Mouse (Mus musculus) neural tube, embryonic 13.5 days (tissue): ENCODE measurements at regions not wholly inside any gene's neighbourhood (a gene's known extent, or its start where the extent isn't known, plus 50 kb on each side); places are given as distances from the start of the nearest gene placed in this dataset.

Source experiments
- ATAC-seq: fragments of 200-750 bp; cut with Nextera tagmentation; 2 replicates; pipeline ENCODE4 v1.8.0; 2017; ENCODE audit warnings: low read depth, mild to moderate bottlenecking, moderate TSS enrichment, moderate library complexity
- H3K27ac ChIP-seq: fragments of 300-500 bp; sonication (generic); replicated peaks from 2 replicates; pipeline ENCODE4 v1.5.1; 2015; ENCODE audit warnings: moderate library complexity, mild to moderate bottlenecking, inconsistent platforms
- H3K27me3 ChIP-seq: fragments of 300-500 bp; sonication (generic); 2 replicates; pipeline ENCODE4 v1.6.1; 2015; ENCODE audit warnings: mild to moderate bottlenecking, inconsistent platforms
- H3K36me3 ChIP-seq: fragments of 300-500 bp; sonication (generic); 2 replicates; pipeline ENCODE4 v1.6.1; 2015; ENCODE audit warnings: mild to moderate bottlenecking, inconsistent platforms
- H3K4me1 ChIP-seq: fragments of 300-500 bp; sonication (generic); replicated peaks from 2 replicates; pipeline ENCODE4 v1.6.1; 2015; ENCODE audit warnings: inconsistent platforms
- H3K4me2 ChIP-seq: fragments of 300-500 bp; sonication (generic); 2 replicates; pipeline ENCODE4 v1.6.1; 2015; ENCODE audit warnings: inconsistent platforms, mild to moderate bottlenecking, moderate library complexity
- H3K4me3 ChIP-seq: fragments of 300-500 bp; sonication (generic); 2 replicates; pipeline ENCODE4 v1.5.1; 2015; ENCODE audit warnings: mild to moderate bottlenecking, inconsistent platforms
- H3K9ac ChIP-seq: fragments of 300-500 bp; sonication (generic); 2 replicates; pipeline ENCODE4 v1.6.1; 2015; ENCODE audit warnings: moderate library complexity, mild to moderate bottlenecking, inconsistent platforms
- H3K9me3 ChIP-seq: fragments of 300-500 bp; sonication (generic); 2 replicates; pipeline ENCODE4 v1.6.1; 2016; ENCODE audit warnings: inconsistent platforms
- WGBS: fragments of 180-500 bp; shearing (Covaris S2); methylation state at CpG from one replicate; pipeline ENCODE4 v1.1.7; 2015; 5-methylcytosine and 5-hydroxymethylcytosine counted together

GRCm38 (mm10) chr17:3962176-3962575, 266.1 kb upstream of the Nox3 start:
- no peaks in the 10 kb centered on the region for H3K27me3 ChIP-seq
- no peak overlapping the region for H3K9ac ChIP-seq
- no peak for ATAC-seq
- no peak overlapping the region for H3K27ac ChIP-seq
- H3K36me3 ChIP-seq, result no peaks in the 10 kb centered on the region
- no peaks in the 10 kb centered on the region for H3K9me3 ChIP-seq
- no peak overlapping the region for H3K4me2 ChIP-seq
- H3K4me1 ChIP-seq, result no peaks in the 10 kb centered on the region
- no peak overlapping the region for H3K4me3 ChIP-seq
- WGBS, result 58% methylated on average over 3 of the region's 3 CpGs

DNA sequence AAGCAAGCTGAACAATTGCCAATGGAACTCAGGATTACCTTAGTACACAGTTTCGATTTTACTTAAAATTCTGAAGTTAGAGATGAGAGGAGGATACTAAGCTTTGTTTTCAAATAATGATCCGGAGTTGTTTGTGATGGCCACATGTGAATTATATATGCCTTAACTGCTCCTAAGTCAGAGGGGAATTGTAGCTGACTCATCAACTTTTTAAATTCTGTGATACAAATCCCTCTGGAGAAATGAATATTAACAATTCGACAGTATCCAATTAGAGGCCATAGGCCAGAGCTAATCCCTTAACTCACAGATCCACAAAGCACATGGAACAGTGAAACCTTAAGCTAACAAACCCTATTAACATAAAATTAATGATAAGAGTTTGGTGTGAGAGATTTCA, 250.5 kb upstream of the Nox3 start:
- ATAC-seq, result no peak
- WGBS, result 87% methylated on average over 3 of the region's 3 CpGs
- H3K4me3 ChIP-seq, result no peak overlapping the region
- no peaks in the 10 kb centered on the region for H3K4me1 ChIP-seq
- no peaks in the 10 kb centered on the region for H3K27me3 ChIP-seq
- H3K27ac ChIP-seq, result no peak overlapping the region
- H3K9me3 ChIP-seq, result no peaks in the 10 kb centered on the region
- no peak overlapping the region for H3K4me2 ChIP-seq
- no peaks in the 10 kb centered on the region for H3K36me3 ChIP-seq
- H3K9ac ChIP-seq, result no peak overlapping the region

DNA sequence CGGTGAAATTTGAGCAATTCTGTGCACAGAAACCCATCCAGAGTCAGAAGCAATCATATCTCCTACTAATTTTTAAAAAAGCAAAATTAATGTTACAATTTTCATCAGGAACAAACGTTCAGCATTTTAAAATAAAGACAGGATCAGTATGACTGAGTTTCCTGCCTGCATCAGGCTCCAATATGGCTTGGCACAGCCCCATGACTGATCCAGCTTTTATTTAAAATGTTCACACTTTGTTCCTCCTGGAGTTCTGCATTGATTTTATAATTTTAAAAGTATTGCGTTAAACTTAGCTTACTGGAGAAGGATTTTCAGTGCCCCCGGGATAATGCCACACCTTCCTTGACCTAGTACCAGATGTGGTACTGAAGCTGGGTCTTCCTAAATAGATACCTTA, 240.3 kb upstream of the Nox3 start:
- WGBS, result 84% methylated on average over 4 of the region's 4 CpGs
- no peak overlapping the region for H3K27ac ChIP-seq
- no peaks in the 10 kb centered on the region for H3K36me3 ChIP-seq
- H3K27me3 ChIP-seq, result no peaks in the 10 kb centered on the region
- no peak overlapping the region for H3K9ac ChIP-seq
- peaks cover 9% of the 10 kb centered on the region for H3K4me1 ChIP-seq
- no peaks in the 10 kb centered on the region for H3K9me3 ChIP-seq
- no peak overlapping the region for H3K4me2 ChIP-seq
- H3K4me3 ChIP-seq, result no peak overlapping the region
- no peak for ATAC-seq

- WGBS, result 18% methylated on average over 4 of the region's 4 CpGs
- Histone ChIP-seq H3K9ac (no peak overlapping the region), H3K4me2 (no peak overlapping the region), H3K4me1 (peaks cover 9% of the 10 kb centered on the region), H3K27ac (no peak overlapping the region; the same call in 1 of the 2 replicates), H3K27me3 (no peaks in the 10 kb centered on the region), H3K9me3 (no peaks in the 10 kb centered on the region), H3K36me3 (no peaks in the 10 kb centered on the region), H3K4me3 (no peak overlapping the region)
- no peak for ATAC-seq
Observed at GRCm38 (mm10) chr17:3933208-3933607, 237.1 kb upstream of the Nox3 start.

- WGBS, result 65% methylated on average over 5 of the region's 5 CpGs
- H3K4me3 ChIP-seq, result no peak overlapping the region
- no peaks in the 10 kb centered on the region for H3K27me3 ChIP-seq
- no peak overlapping the region for H3K27ac ChIP-seq
- no peaks in the 10 kb centered on the region for H3K36me3 ChIP-seq
- peaks cover 9% of the 10 kb centered on the region for H3K4me1 ChIP-seq
- H3K4me2 ChIP-seq, result no peak overlapping the region
- H3K9me3 ChIP-seq, result no peaks in the 10 kb centered on the region
- no peak overlapping the region for H3K9ac ChIP-seq
- no peak for ATAC-seq
Observed at GRCm38 (mm10) chr17:3932071-3932470, 236.0 kb upstream of the Nox3 start.

DNA sequence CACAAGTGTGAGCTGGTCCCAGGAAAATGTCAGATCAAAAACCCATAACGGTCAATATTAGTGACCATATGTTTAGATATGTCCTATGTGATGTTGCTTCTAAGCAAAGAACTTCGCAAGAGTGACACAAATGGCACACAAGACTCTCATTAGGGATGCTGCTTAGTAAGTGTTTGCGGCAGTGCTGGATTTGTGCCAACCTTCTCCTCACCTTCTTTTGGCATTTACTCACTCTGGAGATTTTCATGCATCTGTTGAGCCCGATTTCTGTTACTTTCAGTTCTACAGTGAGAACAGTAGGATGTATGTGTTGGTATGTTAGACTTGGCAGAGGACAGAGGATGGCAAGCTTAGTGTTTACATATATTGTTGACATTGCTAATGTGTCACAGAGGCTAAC, 231.0 kb upstream of the Nox3 start:
- Histone ChIP-seq H3K36me3 (no peaks in the 10 kb centered on the region), H3K27me3 (no peaks in the 10 kb centered on the region), H3K4me1 (no peaks in the 10 kb centered on the region), H3K9me3 (no peaks in the 10 kb centered on the region), H3K9ac (no peak overlapping the region), H3K4me2 (no peak overlapping the region), H3K27ac (no peak overlapping the region), H3K4me3 (no peak overlapping the region)
- WGBS, result 75% methylated on average over 4 of the region's 4 CpGs
- ATAC-seq, result no peak

DNA sequence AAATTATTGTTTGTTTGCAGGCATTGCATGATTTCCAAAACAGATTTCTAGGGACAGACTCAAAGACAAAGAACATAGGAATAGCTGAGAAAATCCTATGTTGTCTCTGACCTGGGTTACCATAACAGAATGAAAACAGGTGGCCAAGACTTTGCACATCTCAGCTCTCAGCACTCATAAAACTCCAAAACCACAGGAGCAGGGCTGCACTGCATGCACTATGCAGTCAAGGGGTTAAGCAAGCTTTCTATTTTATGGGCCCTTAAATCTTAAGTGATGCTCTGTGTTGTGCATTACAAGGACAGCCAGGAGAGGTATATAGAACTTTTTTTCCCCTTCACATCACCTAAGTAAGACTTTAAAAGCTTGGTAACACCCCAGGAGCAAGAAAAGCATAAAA, 224.2 kb upstream of the Nox3 start:
- no peaks in the 10 kb centered on the region for H3K36me3 ChIP-seq
- no peaks in the 10 kb centered on the region for H3K27me3 ChIP-seq
- H3K9ac ChIP-seq, result no peak overlapping the region
- no peaks in the 10 kb centered on the region for H3K9me3 ChIP-seq
- no peak overlapping the region for H3K4me2 ChIP-seq
- no peaks in the 10 kb centered on the region for H3K4me1 ChIP-seq
- no peak overlapping the region for H3K27ac ChIP-seq
- no peak for ATAC-seq
- H3K4me3 ChIP-seq, result no peak overlapping the region

GRCm38 (mm10) chr17:3892826-3893225, 196.8 kb upstream of the Nox3 start:
- no peaks in the 10 kb centered on the region for H3K27me3 ChIP-seq
- H3K9me3 ChIP-seq, result no peaks in the 10 kb centered on the region
- H3K4me2 ChIP-seq, result no peak overlapping the region
- ATAC-seq, result no peak
- no peaks in the 10 kb centered on the region for H3K4me1 ChIP-seq
- no peaks in the 10 kb centered on the region for H3K36me3 ChIP-seq
- H3K9ac ChIP-seq, result no peak overlapping the region
- WGBS, result 82% methylated on average over 3 of the region's 3 CpGs
- no peak overlapping the region for H3K4me3 ChIP-seq
- H3K27ac ChIP-seq, result no peak overlapping the region

GRCm38 (mm10) chr17:3883146-3883545, 187.1 kb upstream of the Nox3 start:
- 8% methylated on average over 1 of the region's 1 CpGs for WGBS
- Histone ChIP-seq H3K9ac (no peak overlapping the region), H3K27ac (no peak overlapping the region), H3K36me3 (no peaks in the 10 kb centered on the region), H3K9me3 (no peaks in the 10 kb centered on the region), H3K4me3 (no peak overlapping the region), H3K27me3 (no peaks in the 10 kb centered on the region), H3K4me1 (no peaks in the 10 kb centered on the region), H3K4me2 (no peak overlapping the region)
- no peak for ATAC-seq

GRCm38 (mm10) chr17:3879075-3879474, 183.0 kb upstream of the Nox3 start:
- Histone ChIP-seq H3K27ac (no peak overlapping the region), H3K4me1 (no peaks in the 10 kb centered on the region), H3K9ac (no peak overlapping the region), H3K9me3 (0 out of 2 replicates have a peak, but pooled peaks cover 8% of the 10 kb centered on the region), H3K36me3 (no peaks in the 10 kb centered on the region), H3K27me3 (no peaks in the 10 kb centered on the region), H3K4me2 (no peak overlapping the region), H3K4me3 (no peak overlapping the region)
- WGBS, result 77% methylated on average over 3 of the region's 3 CpGs
- no peak for ATAC-seq

DNA sequence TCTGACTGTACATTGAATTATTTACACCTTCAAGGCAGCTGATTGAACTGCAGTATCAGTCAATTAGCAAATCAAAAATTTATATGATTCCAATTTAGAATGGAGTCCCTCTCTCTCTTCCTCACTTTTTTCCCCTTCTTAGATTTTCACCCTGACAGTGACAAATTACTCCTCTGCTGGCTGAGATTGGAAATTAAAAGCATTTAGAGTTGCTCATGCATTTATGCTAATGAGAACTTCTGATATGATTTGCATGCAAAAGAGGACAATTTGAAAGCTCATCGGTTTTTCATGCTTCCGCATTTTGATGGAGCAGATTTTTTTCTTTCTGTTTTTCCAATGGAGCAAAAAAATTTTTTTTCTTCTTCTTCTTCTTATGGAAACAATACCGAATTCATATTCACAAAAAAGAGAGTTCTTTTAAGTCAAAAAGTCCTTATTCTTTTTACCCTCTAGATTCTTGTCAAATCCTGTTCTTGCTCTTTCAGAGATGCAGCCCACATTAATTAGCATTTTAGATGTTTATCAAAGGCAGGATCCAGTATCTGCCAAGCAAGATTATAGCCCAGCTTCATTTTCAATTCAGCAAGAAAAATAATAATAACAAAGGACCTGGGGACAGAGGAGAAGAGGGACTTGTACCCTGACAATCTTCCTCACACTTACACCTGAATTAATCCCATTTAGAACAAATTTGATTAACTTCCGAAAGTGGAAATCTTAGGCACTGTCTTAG, 173.6 kb upstream of the Nox3 start:
- no peak overlapping the region for H3K4me2 ChIP-seq
- H3K27me3 ChIP-seq, result no peaks in the 10 kb centered on the region
- no peak overlapping the region for H3K4me3 ChIP-seq
- no peaks in the 10 kb centered on the region for H3K36me3 ChIP-seq
- H3K4me1 ChIP-seq, result 0 out of 2 replicates have a peak, but pooled peaks cover 5% of the 10 kb centered on the region
- H3K27ac ChIP-seq, result no peak overlapping the region
- no peaks in the 10 kb centered on the region for H3K9me3 ChIP-seq
- no peak for ATAC-seq
- 50% methylated on average over 4 of the region's 4 CpGs for WGBS
- no peak overlapping the region for H3K9ac ChIP-seq

DNA sequence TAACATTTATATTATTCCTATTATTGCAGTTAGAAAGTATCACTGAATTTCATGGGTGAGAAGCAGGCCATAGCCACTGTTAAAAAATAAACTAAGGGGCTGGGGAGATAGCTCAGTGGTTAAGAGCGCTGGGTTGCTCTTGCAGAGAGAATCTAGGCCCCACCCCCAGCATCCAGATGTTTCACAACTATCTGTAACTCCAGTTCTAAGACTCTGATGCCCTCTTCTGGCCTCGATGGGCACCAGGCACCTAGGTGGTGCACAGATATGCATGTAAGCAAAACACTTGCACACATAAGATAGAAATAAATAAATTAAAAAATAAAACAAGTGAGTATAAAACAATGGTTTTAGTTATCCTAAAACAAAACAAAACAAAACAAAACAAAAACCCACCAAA, 166.3 kb upstream of the Nox3 start:
- no peaks in the 10 kb centered on the region for H3K27me3 ChIP-seq

DNA sequence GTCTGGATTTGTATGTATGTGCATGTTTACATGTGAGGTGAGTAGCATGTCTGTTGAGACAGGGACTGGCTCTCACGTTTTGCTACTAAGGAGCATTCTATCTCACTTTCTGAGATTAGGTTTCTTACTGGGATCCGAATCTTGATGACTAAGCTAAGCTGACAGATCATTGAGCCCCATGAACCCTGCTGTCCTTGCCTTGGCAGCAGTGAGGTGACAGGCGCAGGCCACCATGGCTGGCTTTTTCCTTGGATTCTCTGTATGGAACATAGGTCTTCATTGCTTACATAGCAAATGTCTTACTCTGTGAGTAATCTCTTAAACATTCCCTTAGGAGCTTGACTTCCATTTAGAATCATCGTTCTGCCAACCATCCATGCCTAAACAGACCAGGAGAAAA, 140.3 kb upstream of the Nox3 start:
- Histone ChIP-seq H3K9ac (no peak overlapping the region), H3K9me3 (no peaks in the 10 kb centered on the region), H3K4me2 (no peak overlapping the region), H3K4me1 (no peaks in the 10 kb centered on the region), H3K36me3 (no peaks in the 10 kb centered on the region), H3K27ac (no peak overlapping the region), H3K4me3 (no peak overlapping the region), H3K27me3 (no peaks in the 10 kb centered on the region)
- no peak for ATAC-seq
- 78% methylated on average over 4 of the region's 4 CpGs for WGBS

More for the DNA sequence above, 166.3 kb upstream of the Nox3 start:
- Histone ChIP-seq H3K4me1 (no peaks in the 10 kb centered on the region), H3K4me3 (no peak overlapping the region), H3K36me3 (no peaks in the 10 kb centered on the region), H3K9ac (no peak overlapping the region), H3K4me2 (no peak overlapping the region), H3K9me3 (no peaks in the 10 kb centered on the region), H3K27ac (no peak overlapping the region)
- ATAC-seq, result no peak
- 37% methylated on average over 2 of the region's 2 CpGs for WGBS
